Mouse (Mus musculus) yolk sac, embryonic 10.5 days (tissue): ENCODE measurements around the gene Riok2.
"Not testable (repeated sequence)": the region's sequence is repeated elsewhere in the genome, so short reads cannot be mapped to it uniquely, and the experiment has no call there.

Experiments used
- DNase-seq: peaks from one replicate; pipeline ENCODE4 v3.0.0-alpha.2; 2017; ENCODE audit warnings: low spot score

Riok2 gene

DNA sequence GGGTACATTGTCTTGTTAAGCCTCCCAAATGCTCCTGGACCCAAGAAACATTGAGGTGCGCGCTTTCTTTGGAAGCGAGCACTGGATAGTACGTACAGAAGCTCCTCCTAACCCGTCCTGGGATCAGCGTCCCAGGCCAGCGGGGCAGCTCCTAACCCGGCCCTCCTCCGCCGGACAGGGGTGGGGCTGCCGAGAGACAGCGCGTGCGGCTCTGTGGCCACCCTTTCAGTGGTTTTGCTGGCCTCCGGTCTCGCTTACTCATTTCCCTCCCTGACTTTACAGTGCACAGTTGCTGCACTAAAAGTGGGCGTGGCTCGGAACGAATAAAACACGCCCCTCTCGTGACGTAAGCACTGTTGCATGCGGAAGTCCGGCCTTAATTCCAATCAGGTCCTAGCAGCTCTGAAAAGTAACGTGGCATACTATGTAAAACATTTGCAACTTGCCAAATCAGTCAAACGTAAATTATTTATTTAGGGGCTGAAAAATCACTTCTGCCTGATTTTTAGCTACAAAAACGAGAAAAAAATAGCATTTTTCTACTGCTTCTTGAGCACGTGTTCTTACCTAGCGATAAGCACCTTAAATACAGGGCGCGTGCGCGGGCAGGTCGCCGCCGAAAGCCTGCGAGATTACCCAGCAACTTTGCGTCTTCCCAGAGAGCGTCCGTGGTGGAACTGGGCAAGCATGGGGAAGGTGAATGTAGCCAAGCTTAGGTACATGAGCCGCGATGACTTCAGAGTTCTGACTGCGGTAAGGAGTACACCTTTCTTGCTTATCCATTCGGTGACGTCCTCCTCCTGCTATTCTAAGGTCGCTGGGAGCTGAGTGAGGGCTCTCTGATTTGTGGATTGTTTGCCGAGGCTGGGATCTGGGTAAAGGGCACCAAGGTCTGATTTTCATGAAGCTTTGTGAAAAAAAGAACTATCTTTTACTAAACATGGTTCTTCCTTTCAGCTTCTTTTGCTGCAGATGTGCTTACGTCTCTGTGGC, at the start of gene Riok2:
TSS of gene Riok2 (plus strand) at position 392 of the 993 bp plus-strand sequence.
- peak; percentile 96 for DNase-seq

DNA sequence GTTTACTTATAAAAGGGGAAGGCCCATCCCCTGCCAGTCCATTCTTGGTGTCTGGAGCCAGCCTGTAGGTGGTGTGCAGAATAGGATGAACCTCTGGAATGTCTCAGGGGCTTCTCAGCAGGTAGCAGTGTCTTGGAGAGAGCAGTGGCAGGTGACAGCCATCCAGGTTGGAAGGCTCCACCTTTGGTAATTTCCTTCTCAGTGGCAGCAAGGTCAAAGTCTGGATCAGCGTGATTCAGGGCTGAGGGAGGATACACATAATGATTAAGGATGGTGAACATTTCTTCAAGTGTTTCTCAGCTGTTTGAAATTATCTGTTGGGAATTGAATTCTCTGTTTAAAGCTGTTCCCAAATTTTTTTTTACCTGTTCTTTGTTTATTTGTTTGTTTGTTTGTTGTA, 48.1 kb upstream of the Riok2 start:
- not testable (repeated sequence) for DNase-seq

DNA sequence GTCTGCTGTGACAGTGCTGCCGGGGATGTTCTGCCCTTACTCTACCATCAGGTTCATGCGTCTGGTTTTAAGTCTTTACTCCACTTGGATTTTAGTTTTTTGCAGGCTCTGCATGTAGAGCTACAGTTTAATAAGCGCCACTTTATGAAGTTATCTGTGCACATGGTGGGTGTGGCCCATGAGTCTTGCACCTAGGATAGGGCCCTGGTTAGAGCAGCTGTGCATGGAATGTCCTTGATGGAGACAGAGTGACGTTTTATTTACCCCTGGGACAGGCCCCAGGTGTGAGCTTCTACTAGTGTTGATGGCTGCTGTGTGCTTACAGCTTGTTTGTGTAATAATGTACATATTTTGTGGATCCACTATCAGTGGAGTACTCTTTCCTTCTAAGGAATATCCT, 47.5 kb upstream of the Riok2 start:
- no peak for DNase-seq

DNA sequence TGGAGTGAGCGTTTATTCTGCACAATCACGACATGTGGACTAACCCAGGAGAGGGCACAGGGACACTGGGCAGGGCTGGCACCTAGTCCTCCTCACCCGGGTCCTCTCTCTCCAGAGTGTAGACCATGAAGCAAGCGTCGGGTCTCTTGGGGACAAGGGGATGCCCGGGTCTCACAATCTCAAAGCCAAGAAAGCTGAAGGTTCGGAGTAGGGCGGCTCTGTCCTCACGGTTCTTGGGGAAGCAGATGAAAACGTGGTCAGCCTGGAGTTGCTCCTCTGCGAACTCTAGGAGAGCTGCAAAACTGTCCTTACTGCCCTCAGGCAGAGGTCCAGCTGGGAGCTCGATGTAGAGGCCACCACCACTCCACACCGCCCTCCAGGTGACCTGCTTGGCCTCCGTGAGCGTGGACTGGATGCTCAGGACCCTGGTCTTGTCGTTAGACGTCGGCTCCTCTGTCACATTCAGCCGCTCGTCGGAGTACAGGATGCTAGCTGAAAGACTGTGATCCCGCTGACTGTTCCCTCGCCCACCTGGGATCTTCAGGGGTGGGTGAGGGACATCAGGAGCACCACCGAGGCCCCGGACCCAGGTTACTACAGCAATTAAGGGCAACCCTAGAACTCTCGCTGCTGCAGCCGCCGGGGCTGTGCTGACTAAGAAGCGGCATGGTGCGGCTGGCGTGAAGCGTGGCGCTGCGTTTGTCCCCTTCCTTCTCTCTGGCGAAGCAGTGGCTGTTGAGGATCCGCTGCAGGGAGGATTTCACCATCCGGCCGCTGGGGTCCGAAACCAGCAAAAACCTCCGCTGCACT, 28.5 kb upstream of the Riok2 start:
- not testable (repeated sequence) for DNase-seq

DNA sequence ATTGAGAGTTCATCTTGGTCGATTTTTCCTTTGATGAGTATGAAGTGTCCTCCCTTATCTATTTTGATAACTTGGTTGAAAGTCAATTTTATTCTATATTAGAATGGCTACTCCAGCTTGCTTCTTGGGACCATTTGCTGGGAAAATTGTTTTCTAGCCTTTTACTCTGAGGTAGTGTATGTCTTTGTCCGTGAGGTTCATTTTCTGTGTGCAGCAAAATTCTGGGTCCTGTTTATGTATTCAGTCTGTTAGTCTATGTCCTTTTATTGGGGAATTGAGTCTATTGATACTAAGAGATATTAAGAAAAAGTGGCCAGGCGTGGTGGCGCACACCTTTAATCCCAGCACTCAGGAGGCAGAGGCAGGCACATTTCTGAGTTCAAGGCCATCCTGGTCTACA, 27.8 kb upstream of the Riok2 start:
- DNase-seq, result not testable (repeated sequence)

DNA sequence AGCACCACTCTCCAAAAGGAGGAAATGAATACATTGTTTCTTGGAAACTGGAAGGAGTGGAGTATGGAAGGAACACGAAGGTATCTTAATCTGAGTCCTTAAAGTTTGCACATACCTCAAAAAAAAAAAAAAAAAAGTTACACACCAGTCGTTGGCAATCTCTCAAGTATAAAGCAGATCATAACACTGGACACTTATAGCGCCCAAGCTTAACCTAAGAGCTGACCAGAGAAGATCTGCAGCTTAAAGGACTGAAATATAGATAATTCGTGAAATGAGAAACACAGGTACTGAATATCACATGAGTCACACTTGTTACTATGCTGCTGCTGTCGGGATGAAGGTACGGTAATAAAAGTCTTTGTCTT, 575 bp upstream of the Riok2 start:
- DNase-seq, result no peak

DNA sequence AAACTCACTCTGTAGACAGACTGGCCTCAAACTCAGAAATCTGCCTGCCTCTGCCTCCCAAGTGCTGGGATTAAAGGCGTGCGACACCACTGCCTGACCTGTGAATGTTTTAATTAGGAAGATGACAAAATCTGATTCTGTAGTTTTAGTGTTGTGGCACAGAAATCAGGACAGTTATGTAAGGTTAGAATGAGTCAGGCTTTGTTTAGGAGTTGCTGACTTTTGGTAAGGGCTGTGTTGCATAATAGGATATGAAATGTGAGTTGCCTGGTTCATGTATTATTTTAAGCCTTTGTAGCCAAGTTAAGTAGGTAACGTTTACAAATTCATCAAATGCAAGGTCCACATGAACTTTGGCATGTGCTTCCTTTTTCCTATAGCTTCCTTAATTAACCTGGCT, 1.5 kb downstream of the Riok2 start:
- DNase-seq, result no peak

DNA sequence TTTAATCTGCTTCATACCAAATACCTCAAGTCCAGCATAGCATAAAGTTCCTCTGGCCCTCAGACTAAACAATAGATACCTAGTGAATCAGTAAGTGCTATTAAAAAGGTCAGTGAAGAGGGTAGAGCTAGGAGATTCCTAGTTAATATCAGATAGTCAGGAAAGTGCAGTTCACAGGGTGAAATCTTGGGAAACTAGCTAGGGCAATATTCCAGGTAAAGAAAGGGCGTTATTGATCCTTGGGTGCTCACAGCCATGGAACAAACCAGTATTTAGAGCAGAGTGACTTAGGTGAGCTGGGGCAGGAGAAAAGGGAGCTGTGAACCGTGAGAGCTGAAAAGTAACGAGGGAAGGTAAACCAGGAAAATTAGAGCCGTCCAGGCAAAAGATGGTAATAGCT, 9.6 kb downstream of the Riok2 start:
- DNase-seq, result no peak

DNA sequence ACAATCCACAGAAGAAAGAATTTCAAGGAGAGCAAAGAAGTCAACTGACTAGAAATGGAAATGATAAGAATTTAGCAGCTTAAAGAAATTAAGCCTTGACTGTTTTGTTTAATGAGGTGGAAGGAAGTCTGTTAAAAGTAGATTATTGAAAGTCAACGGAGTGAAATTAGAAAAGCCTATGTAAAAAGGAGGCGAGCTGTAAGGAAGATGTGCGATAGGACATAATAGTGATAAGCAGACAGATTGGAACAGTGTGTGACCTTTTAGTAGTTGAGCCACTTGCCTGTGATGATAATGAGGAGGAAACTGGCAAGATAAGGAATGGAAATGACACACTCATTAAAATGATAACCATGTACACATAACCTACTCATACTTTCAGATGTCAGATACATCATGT, 10.4 kb downstream of the Riok2 start:
- DNase-seq, result no peak

DNA sequence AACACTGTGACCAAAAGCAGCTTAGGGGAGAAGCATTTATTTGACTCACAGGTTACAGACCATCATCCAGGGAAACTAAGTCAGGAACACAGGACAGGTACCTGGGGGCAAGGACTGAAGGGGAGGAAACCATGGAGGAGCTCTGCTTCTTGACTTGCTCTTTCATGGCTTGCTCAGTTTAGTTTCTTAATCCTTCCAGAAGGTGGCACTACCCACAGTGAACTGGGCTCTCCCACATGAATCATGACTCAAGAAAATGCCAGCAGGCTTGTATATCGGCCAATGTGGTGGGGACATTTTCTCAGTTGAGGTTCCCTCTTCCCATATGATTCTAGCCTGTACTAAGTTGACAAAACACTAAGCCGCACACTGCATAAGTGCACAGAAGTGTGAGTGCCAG, 12.0 kb downstream of the Riok2 start:
- no peak for DNase-seq

DNA sequence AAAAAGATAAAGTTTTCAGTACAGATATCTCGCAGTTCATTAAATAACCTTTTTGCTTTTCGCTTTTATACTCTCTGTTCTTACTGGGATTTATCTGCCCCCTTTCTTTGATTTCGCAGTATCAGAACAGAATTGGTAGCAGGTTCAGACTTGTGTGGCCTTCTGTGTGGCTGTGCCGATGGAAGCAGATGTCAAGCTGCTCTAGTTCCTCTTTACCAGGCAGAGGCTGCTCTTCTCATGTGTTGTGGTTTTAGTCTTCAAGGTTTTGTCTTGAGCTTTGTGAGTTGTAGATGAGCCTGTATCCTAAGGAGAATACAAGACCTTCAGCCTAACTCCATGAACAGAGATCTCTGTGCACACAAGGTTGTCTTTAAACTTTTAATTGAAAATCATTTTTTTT, 17.7 kb downstream of the Riok2 start:
- DNase-seq, result no peak

DNA sequence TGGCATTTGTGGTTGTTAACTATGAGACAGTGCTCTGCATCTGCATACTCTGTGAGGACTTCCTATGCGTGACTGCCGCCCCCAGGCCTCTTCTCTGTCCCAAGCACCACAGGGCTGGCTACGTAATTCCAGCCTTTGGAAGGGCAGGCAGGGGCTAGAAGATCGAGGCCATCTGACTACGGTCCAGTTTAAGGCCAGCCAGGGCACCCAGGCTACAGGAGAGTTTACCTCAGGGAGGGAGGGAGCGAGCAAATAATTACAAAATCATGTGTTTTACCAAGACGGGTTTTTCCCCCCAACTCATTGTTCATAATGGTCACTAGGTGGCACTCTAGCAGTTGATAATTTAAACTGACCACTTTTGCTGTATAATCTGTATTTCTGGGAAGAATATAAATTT, 18.8 kb downstream of the Riok2 start:
- no peak for DNase-seq

DNA sequence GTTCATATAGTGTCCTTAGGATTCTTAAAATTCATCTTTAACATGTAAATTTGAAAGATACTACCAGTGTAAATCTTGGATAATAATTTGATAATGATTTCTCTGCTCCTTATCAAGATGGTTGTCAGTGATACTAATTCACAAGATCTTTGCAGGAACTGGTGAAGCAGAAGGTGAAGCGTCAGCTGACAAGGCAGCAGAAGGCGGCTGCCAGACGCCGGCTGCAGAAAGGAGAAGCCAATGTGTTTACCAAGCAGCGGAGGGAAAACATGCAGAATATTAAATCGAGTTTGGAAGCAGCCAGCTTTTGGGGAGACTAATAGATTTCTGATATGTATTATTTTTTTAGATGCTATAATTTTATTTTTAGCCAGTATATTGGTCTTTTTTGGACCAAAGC, 19.2 kb downstream of the Riok2 start:
- no peak for DNase-seq

DNA sequence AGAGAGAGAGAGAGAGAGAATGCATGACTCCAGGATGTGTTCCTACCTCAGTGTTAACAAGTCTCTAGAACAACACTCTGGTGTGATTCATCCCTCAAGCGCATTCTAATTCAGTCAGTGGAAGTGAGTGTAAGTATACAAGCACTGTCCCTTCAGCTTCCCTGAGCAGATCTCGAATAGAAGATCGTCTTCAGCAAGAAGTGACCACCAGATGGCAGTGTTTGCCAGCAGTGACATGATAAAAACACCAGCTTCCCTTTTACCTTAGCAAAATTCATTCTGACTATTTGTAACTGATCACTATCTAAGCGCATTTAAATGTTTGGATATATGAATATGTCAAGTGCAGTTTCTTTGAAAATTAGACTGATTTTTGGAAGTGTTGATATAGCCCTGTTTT, 20.2 kb downstream of the Riok2 start:
- peak; percentile 55 for DNase-seq

DNA sequence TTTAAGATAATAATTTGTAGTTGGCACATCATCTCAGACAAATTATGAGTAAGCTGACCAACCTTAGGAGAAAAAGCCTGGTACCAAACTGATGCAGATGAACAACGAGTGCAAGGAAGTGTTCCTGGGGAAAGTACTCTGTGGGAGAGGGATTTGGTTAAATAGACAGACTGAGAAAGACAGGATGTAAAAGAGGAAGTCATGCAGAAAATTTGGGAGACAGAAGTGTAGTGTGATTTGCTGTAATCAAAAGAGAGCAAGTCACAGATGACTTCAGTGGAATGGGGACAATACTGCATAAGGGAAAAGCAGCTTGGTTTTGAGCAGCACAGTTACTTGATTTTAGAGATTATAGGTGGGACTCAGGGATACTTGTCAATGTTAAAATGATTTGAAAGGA, 22.8 kb downstream of the Riok2 start:
- DNase-seq, result no peak

DNA sequence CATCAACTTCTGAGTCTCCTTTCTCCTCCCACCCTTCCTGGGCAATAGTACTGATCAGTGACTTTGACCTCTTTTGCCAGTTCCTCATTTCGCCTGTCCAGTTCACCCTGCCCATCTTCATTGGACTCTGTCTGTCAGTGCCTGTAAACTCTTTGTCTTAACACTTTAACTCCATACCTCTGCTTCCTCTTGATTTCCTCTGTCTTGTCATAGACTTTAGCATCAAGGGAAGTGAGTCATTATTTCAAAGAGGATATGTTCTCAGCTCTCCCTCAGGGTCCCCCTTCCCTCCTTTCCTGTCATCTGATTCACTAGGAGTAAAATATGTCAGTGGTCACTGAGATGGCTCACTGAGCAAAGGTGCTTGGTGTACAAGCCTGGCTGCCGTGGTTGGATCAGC, 24.6 kb downstream of the Riok2 start:
- no peak for DNase-seq

DNA sequence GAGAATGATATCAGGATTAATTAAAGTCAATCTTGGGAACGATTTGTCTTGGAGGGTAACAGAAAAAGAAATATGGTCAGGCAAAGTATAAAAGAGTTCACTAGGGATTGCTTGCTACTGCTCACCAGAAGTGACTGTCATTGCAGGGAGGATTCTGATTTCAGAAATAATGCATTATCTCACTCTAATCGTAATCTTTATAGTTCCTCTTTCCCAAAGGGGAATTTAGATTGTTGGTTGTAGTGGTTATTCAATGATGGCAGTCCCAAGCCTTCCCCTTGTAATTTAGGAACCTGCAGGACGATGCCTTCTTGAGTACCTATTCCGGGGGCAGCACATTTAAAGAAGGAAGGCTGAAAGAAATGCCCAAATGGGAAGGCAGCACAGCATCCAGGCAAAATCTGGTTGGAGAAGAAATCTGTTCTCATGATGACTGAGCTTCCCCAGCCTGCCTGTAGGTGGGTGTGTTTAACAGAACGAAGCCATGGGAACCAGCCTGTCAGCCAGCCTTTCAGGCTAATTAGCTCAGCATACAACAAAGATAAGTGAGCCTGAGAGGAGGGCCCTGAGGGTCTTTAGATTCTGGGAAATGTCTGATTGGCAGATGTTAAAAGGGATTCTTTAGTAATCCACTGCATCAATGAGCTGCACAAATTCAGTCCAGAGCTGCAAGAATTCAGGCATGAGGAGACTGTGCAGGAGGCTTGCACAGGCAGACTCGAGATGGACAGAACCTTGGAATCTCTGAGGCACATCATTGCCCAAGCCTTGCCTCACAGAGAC, 28.3 kb downstream of the Riok2 start, which contains the start of gene Lix1:
TSS of gene Lix1 (plus strand) at position 451 of the 783 bp plus-strand sequence.
- DNase-seq, result peak; percentile 28

DNA sequence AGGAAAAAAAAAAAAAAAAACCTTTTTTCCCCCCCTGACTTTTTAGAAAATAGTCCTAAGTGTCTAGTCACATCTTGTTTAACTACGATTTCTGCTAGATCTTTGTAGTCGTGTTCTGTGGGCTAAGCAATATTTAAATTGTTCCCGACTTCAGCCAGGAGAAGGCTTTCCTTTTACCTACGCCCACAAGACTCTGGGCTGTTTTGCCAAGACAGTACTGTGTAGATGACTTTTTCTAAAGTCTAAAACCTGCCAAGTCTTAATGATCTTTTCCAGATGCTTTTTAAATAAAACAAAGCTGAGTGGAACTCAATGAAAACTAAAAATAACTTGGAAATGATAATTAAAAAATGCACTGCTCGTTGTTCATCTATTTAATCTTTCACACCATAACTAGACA, 28.9 kb downstream of the Riok2 start:
- no peak for DNase-seq

DNA sequence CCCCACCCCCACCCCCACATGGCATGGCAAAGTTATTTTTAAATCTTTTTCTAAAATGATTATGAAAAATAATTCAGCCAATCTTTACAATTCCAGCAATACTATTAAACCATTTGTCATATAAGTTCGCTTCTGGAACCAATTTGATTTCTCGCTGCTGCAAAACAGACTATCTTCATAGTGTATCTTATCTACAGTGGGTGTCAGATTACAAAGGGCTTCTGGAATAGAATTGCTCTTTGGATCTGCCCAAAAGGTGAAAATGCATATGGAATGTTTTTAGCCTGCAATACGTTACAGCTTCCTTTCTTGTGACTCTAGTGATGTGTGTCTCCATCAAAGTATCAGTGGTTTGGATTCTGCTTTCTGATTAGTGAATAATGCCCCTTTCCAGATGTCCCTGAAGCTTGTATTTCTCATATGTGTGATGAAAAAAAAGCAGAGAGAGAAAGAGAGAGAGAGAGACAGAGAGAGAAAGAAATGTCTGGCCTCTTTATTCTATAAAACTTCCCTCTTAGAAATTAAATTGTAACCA, 29.5 kb downstream of the Riok2 start:
- no peak for DNase-seq

DNA sequence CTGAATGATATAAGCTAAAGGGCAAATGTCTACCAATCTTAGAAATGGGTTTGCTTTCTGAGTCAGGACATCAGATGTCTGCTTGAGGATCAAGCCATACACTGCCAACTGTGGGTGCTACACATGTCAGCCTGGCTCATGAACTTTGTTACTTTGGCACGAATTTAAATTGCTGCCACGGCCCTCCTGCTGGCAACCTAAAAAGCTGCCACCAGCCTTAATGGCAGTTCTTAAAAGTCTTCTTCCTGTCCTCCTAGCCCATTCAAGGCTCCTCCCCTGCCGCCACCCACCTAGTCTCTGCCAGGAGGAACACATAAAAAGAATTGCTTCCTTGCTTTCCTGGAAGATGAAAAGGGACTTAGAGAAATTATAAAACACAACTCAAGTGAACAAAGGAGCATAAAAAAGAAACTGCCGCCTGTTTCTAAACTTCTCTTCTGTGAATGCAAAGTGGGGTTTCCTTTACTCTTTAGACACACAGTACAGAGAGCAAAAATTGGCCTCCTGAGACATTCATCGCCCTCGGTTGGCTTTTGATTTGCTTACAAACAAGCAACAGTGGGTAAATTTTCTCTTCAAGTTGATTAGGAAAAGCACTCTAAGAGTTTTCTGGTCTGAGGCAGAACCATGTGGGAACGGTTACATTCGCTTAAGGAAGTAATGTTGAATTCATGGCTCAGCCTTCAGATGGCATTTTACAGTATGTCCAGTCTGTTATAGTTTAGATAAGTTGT, 30.9 kb downstream of the Riok2 start:
- DNase-seq, result no peak

DNA sequence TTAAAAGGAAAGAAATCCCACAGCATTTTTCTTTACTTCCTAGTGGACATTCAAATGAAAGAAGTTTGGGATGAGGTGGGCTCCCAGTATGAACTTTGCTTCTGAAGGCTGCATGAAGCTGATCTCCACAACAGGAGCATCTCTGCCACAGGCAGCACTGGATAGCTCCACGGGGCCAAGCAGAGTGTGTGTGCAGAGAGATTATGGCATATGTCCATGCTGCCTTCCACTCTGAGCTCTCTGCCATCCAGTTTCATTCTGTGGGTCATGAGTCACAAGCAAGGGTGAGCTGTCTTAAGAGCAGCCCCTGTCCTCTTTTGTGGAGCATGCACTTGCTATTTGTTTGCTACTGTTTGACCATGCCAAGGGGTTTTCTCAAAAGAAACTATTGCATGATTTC, 31.5 kb downstream of the Riok2 start:
- no peak for DNase-seq
